Mouse (Mus musculus) neural tube, embryonic 11.5 days (tissue): Measurements from ENCODE around the gene Tbc1d2b. TPM values are rescaled to one million over a fixed set of nuclear protein-coding genes. Genes with fewer than 3 reads are reported as not detected.

Experiments used
- ATAC-seq: fragments of 200-750 bp; cut with Nextera tagmentation; 2 replicates; pipeline ENCODE4 v1.8.0; 2017; ENCODE audit warnings: moderate number of reproducible peaks, mild to moderate bottlenecking, moderate TSS enrichment, moderate library complexity; ENCODE audit not compliant: insufficient read depth, low FRiP score, low TSS enrichment
- DNase-seq: peaks from one replicate; pipeline ENCODE4 v3.0.0-alpha.2; 2015; ENCODE audit warnings: low spot score
- H3K27ac ChIP-seq: fragments of 300-500 bp; sonication (generic); 2 replicates; pipeline ENCODE4 v1.5.1; 2014; ENCODE audit warnings: low read depth, mild to moderate bottlenecking, low read length
- H3K27me3 ChIP-seq: fragments of 300-500 bp; sonication (generic); 2 replicates; pipeline ENCODE4 v1.6.1; 2014; ENCODE audit warnings: mild to moderate bottlenecking, low read length, mixed read lengths; ENCODE audit not compliant: control insufficient read depth, insufficient read depth
- H3K36me3 ChIP-seq: fragments of 300-500 bp; sonication (generic); 2 replicates; pipeline ENCODE4 v1.6.1; 2014; ENCODE audit warnings: mild to moderate bottlenecking, low read length, moderate library complexity, mixed read lengths; ENCODE audit not compliant: control insufficient read depth, insufficient read depth
- H3K4me1 ChIP-seq: fragments of 300-500 bp; sonication (generic); 2 replicates; pipeline ENCODE4 v1.6.1; 2014; ENCODE audit warnings: low read length, mixed read lengths; ENCODE audit not compliant: control insufficient read depth, insufficient read depth
- H3K4me2 ChIP-seq: fragments of 300-500 bp; sonication (generic); 2 replicates; pipeline ENCODE4 v1.6.1; 2014; ENCODE audit warnings: low read depth, mild to moderate bottlenecking, moderate library complexity
- H3K4me3 ChIP-seq: fragments of 300-500 bp; sonication (generic); 2 replicates; pipeline ENCODE4 v1.5.1; 2014; ENCODE audit warnings: low read depth, low read length
- H3K9ac ChIP-seq: fragments of 300-500 bp; sonication (generic); 2 replicates; pipeline ENCODE4 v1.6.1; 2014; ENCODE audit warnings: mild to moderate bottlenecking, low read length
- H3K9me3 ChIP-seq: fragments of 300-500 bp; sonication (generic); 2 replicates; pipeline ENCODE4 v1.6.1; 2016; ENCODE audit warnings: low read length; ENCODE audit not compliant: control insufficient read depth
- WGBS: fragments of 180-500 bp; shearing (Covaris S2); extraction: QIAGEN DNeasy Blood & Tissue Kit; methylation state at CpG from one replicate; pipeline ENCODE4 v1.1.7; 2014; 5-methylcytosine and 5-hydroxymethylcytosine counted together
- polyA plus RNA-seq: library from polyadenylated mRNA; unstranded; fragments of >200 nt; fragmentation: Nextera tagmentation; extraction: Ambion mirVana; gene quantifications from 2 replicates; pipeline ENCODE4 v1.2.1, GENCODE M21; 2014

The Tbc1d2b gene
- polyA plus RNA-seq, 1 experiment from 2014 or later = 11.5 TPM

GRCm38 (mm10) chr9:90250141-90250775, 20.3 kb downstream of the Tbc1d2b start:
- Histone ChIP-seq H3K4me3 (no peak overlapping the region), H3K4me2 (no peak overlapping the region), H3K36me3 (no peaks in the 10 kb centered on the region), H3K27ac (no peak overlapping the region), H3K9me3 (no peaks in the 10 kb centered on the region), H3K27me3 (no peaks in the 10 kb centered on the region), H3K9ac (no peak overlapping the region), H3K4me1 (no peaks in the 10 kb centered on the region)
- DNase-seq (no peak), ATAC-seq (no peak)
- WGBS = 91% methylated on average over 5 of the region's 5 CpGs

GRCm38 (mm10) chr9:90249036-90249435, 21.6 kb downstream of the Tbc1d2b start:
- no peak for DNase-seq
- no peak for ATAC-seq
- Histone ChIP-seq H3K4me2 (no peak overlapping the region), H3K27ac (no peak overlapping the region), H3K27me3 (no peaks in the 10 kb centered on the region), H3K4me1 (no peaks in the 10 kb centered on the region), H3K36me3 (no peaks in the 10 kb centered on the region), H3K4me3 (no peak overlapping the region), H3K9ac (no peak overlapping the region), H3K9me3 (no peaks in the 10 kb centered on the region)
- WGBS = 90% methylated on average over 2 of the region's 2 CpGs

- DNase-seq = no peak
- no peak overlapping the region for H3K9ac ChIP-seq
- H3K27me3 ChIP-seq = no peaks in the 10 kb centered on the region
- ATAC-seq = no peak
- H3K9me3 ChIP-seq = no peaks in the 10 kb centered on the region
- WGBS = 95% methylated on average over 7 of the region's 7 CpGs
- no peak overlapping the region for H3K27ac ChIP-seq
- no peaks in the 10 kb centered on the region for H3K4me1 ChIP-seq
- no peak overlapping the region for H3K4me2 ChIP-seq
- no peak overlapping the region for H3K4me3 ChIP-seq
- no peaks in the 10 kb centered on the region for H3K36me3 ChIP-seq
Measured at GRCm38 (mm10) chr9:90248326-90248725, 22.3 kb downstream of the Tbc1d2b start.

GRCm38 (mm10) chr9:90247316-90247715, 23.3 kb downstream of the Tbc1d2b start:
- 85% methylated on average over 7 of the region's 7 CpGs for WGBS

GRCm38 (mm10) chr9:90245781-90246180, 24.8 kb downstream of the Tbc1d2b start:
- ATAC-seq (no peak), DNase-seq (no peak)
- Histone ChIP-seq H3K4me1 (no peaks in the 10 kb centered on the region), H3K27me3 (no peaks in the 10 kb centered on the region), H3K27ac (no peak overlapping the region), H3K9ac (no peak overlapping the region), H3K36me3 (no peaks in the 10 kb centered on the region), H3K9me3 (no peaks in the 10 kb centered on the region), H3K4me3 (no peak overlapping the region), H3K4me2 (no peak overlapping the region)
- 86% methylated on average over 5 of the region's 5 CpGs for WGBS

More at GRCm38 (mm10) chr9:90247316-90247715, 23.3 kb downstream of the Tbc1d2b start:
- H3K4me1 ChIP-seq = no peaks in the 10 kb centered on the region
- H3K4me2 ChIP-seq = no peak overlapping the region
- no peak overlapping the region for H3K4me3 ChIP-seq
- ATAC-seq (no peak), DNase-seq (no peak)
- H3K36me3 ChIP-seq = no peaks in the 10 kb centered on the region
- H3K9ac ChIP-seq = no peak overlapping the region
- H3K9me3 ChIP-seq = no peaks in the 10 kb centered on the region
- H3K27ac ChIP-seq = no peak overlapping the region
- H3K27me3 ChIP-seq = no peaks in the 10 kb centered on the region

- Histone ChIP-seq H3K36me3 (no peaks in the 10 kb centered on the region), H3K4me3 (no peak overlapping the region), H3K9ac (no peak overlapping the region), H3K27me3 (no peaks in the 10 kb centered on the region), H3K4me2 (no peak overlapping the region), H3K4me1 (no peaks in the 10 kb centered on the region), H3K9me3 (no peaks in the 10 kb centered on the region), H3K27ac (no peak overlapping the region)
- ATAC-seq (no peak), DNase-seq (no peak)
- 91% methylated on average over 6 of the region's 6 CpGs for WGBS
Measured at GRCm38 (mm10) chr9:90245206-90245605, 25.4 kb downstream of the Tbc1d2b start.

GRCm38 (mm10) chr9:90244301-90245151, 26.1 kb downstream of the Tbc1d2b start:
- Histone ChIP-seq H3K27ac (no peak overlapping the region), H3K9ac (no peak overlapping the region), H3K4me3 (no peak overlapping the region), H3K36me3 (no peaks in the 10 kb centered on the region), H3K9me3 (no peaks in the 10 kb centered on the region), H3K4me1 (no peaks in the 10 kb centered on the region), H3K27me3 (no peaks in the 10 kb centered on the region), H3K4me2 (no peak overlapping the region)
- ATAC-seq (no peak), DNase-seq (no peak)
- WGBS = 88% methylated on average over 15 of the region's 15 CpGs

- WGBS = 86% methylated on average over 7 of the region's 7 CpGs
- no peak for DNase-seq
- Histone ChIP-seq H3K4me3 (no peak overlapping the region), H3K9me3 (no peaks in the 10 kb centered on the region), H3K9ac (no peak overlapping the region), H3K27ac (no peak overlapping the region), H3K4me2 (no peak overlapping the region), H3K4me1 (no peaks in the 10 kb centered on the region), H3K36me3 (no peaks in the 10 kb centered on the region), H3K27me3 (no peaks in the 10 kb centered on the region)
- ATAC-seq = no peak
Measured at GRCm38 (mm10) chr9:90242855-90243254, 27.7 kb downstream of the Tbc1d2b start.

GRCm38 (mm10) chr9:90242291-90242690, 28.3 kb downstream of the Tbc1d2b start:
- no peaks in the 10 kb centered on the region for H3K9me3 ChIP-seq
- H3K36me3 ChIP-seq = no peaks in the 10 kb centered on the region
- ATAC-seq (no peak), DNase-seq (no peak)
- no peaks in the 10 kb centered on the region for H3K27me3 ChIP-seq
- WGBS = 93% methylated on average over 6 of the region's 6 CpGs
- no peak overlapping the region for H3K9ac ChIP-seq
- H3K4me2 ChIP-seq = no peak overlapping the region
- no peak overlapping the region for H3K4me3 ChIP-seq
- no peaks in the 10 kb centered on the region for H3K4me1 ChIP-seq
- H3K27ac ChIP-seq = no peak overlapping the region
